Mouse (Mus musculus) intestine, postnatal 0 days (tissue): ENCODE measurements around the gene Ltn1. TPM values are rescaled to one million over a fixed set of nuclear protein-coding genes. Genes with fewer than 3 reads are reported as not detected.

Source experiments
- ATAC-seq: fragments of 200-750 bp; cut with Nextera tagmentation; 2 replicates; pipeline ENCODE4 v1.8.0; 2017; ENCODE audit warnings: mild to moderate bottlenecking, moderate TSS enrichment, moderate library complexity
- H3K27ac ChIP-seq: fragments of 300-500 bp; sonication (generic); 2 replicates; pipeline ENCODE4 v1.5.1; 2014; ENCODE audit warnings: mild to moderate bottlenecking, low read depth, low read length, moderate library complexity
- H3K27me3 ChIP-seq: fragments of 300-500 bp; sonication (generic); replicated peaks from 2 replicates; pipeline ENCODE4 v1.6.1; 2014; ENCODE audit warnings: low read length, mixed read lengths; ENCODE audit not compliant: control insufficient read depth, insufficient read depth
- H3K36me3 ChIP-seq: fragments of 300-500 bp; sonication (generic); 2 replicates; pipeline ENCODE4 v1.6.1; 2014; ENCODE audit warnings: mild to moderate bottlenecking, moderate library complexity; ENCODE audit not compliant: control insufficient read depth, insufficient read depth
- H3K4me1 ChIP-seq: fragments of 300-500 bp; sonication (generic); replicated peaks from 2 replicates; pipeline ENCODE4 v1.6.1; 2014; ENCODE audit warnings: antibody characterized with exemption, low read length, mixed read lengths; ENCODE audit not compliant: control insufficient read depth, insufficient read depth
- H3K4me2 ChIP-seq: fragments of 300-500 bp; sonication (generic); replicated peaks from 2 replicates; pipeline ENCODE4 v1.6.1; 2014; ENCODE audit warnings: low read depth, mild to moderate bottlenecking, moderate library complexity
- H3K4me3 ChIP-seq: fragments of 300-500 bp; sonication (generic); 2 replicates; pipeline ENCODE4 v1.5.1; 2014; ENCODE audit warnings: low read depth, low read length
- H3K9ac ChIP-seq: fragments of 300-500 bp; sonication (generic); 2 replicates; pipeline ENCODE4 v1.6.1; 2014; ENCODE audit warnings: mild to moderate bottlenecking, low read depth, low read length
- H3K9me3 ChIP-seq: fragments of 300-500 bp; sonication (generic); 2 replicates; pipeline ENCODE4 v1.6.1; 2016; ENCODE audit warnings: mixed run types; ENCODE audit not compliant: control insufficient read depth
- CTCF ChIP-seq: sonication (generic); IDR thresholded peaks from 2 replicates; pipeline ENCODE4 v1.5.1; 2016; ENCODE audit warnings: low read depth, mild to moderate bottlenecking, control low read depth, antibody characterized with exemption, moderate library complexity
- WGBS: fragments of 180-500 bp; shearing (Covaris S2); extraction: QIAGEN DNeasy Blood & Tissue Kit; methylation state at CpG from one replicate; pipeline ENCODE4 v1.1.7; 2014; 5-methylcytosine and 5-hydroxymethylcytosine counted together
- polyA plus RNA-seq: library from polyadenylated mRNA; unstranded; fragments of >200 nt; fragmentation: Nextera tagmentation; extraction: Ambion mirVana; gene quantifications from 2 replicates; pipeline ENCODE4 v1.2.1, GENCODE M21; 2015

Gene Ltn1
- polyA plus RNA-seq, 1 experiment from 2014 or later, result 7.9 TPM

- no peak for TF ChIP-seq CTCF
- 52% methylated on average over 3 of the region's 3 CpGs for WGBS
- H3K27ac ChIP-seq, result no peak overlapping the region; the same call in 1 of the 2 replicates
- H3K27me3 ChIP-seq, result no peaks in the 10 kb centered on the region
- 0 out of 2 replicates have a peak overlapping the region, but pooled peaks have one; percentile 6 for H3K4me2 ChIP-seq
- no peaks in the 10 kb centered on the region for H3K9me3 ChIP-seq
- no peak overlapping the region for H3K4me3 ChIP-seq
- no peaks in the 10 kb centered on the region for H3K36me3 ChIP-seq
- H3K4me1 ChIP-seq, result peaks cover 13% of the 10 kb centered on the region
- H3K9ac ChIP-seq, result no peak overlapping the region
- peak; percentile 69 for ATAC-seq
Observed at GRCm38 (mm10) chr16:87445528-87445927, 13.1 kb upstream of the Ltn1 start.

GRCm38 (mm10) chr16:87445110-87445509 lies 12.7 kb upstream of the Ltn1 start:
- no peaks in the 10 kb centered on the region for H3K27me3 ChIP-seq
- TF ChIP-seq CTCF, result no peak
- no peak overlapping the region; the same call in 1 of the 2 replicates for H3K27ac ChIP-seq
- H3K9me3 ChIP-seq, result no peaks in the 10 kb centered on the region
- H3K4me3 ChIP-seq, result no peak overlapping the region
- peak; percentile 65 for ATAC-seq
- no peak overlapping the region for H3K9ac ChIP-seq
- H3K4me1 ChIP-seq, result peaks cover 13% of the 10 kb centered on the region
- H3K36me3 ChIP-seq, result no peaks in the 10 kb centered on the region
- H3K4me2 ChIP-seq, result 0 out of 2 replicates have a peak overlapping the region, but pooled peaks have one; percentile 6

- Histone ChIP-seq H3K36me3 (no peaks in the 10 kb centered on the region), H3K27me3 (no peaks in the 10 kb centered on the region), H3K27ac (peak overlapping the region; percentile 41; the same call in 1 of the 2 replicates), H3K4me1 (peaks cover 13% of the 10 kb centered on the region), H3K9me3 (no peaks in the 10 kb centered on the region), H3K9ac (no peak overlapping the region), H3K4me2 (no peak overlapping the region), H3K4me3 (no peak overlapping the region)
- TF ChIP-seq CTCF, result no peak
- WGBS, result 34% methylated on average over 1 of the region's 1 CpGs
- ATAC-seq, result no peak
Observed at GRCm38 (mm10) chr16:87444071-87444470, 11.7 kb upstream of the Ltn1 start.

- peak; percentile 28; the same call in 1 of the 2 replicates for ATAC-seq
Observed at GRCm38 (mm10) chr16:87443245-87443644, 10.8 kb upstream of the Ltn1 start.

GRCm38 (mm10) chr16:87442291-87442690 lies 9.9 kb upstream of the Ltn1 start:
- H3K4me2 ChIP-seq, result no peak overlapping the region
- TF ChIP-seq CTCF, result no peak
- peaks cover 13% of the 10 kb centered on the region for H3K4me1 ChIP-seq
- no peaks in the 10 kb centered on the region for H3K9me3 ChIP-seq
- H3K27ac ChIP-seq, result no peak overlapping the region
- ATAC-seq, result no peak
- 41% methylated on average over 5 of the region's 5 CpGs for WGBS
- H3K4me3 ChIP-seq, result no peak overlapping the region
- no peaks in the 10 kb centered on the region for H3K27me3 ChIP-seq
- no peak overlapping the region for H3K9ac ChIP-seq
- H3K36me3 ChIP-seq, result no peaks in the 10 kb centered on the region

More at GRCm38 (mm10) chr16:87443245-87443644, 10.8 kb upstream of the Ltn1 start:
- Histone ChIP-seq H3K27ac (no peak overlapping the region), H3K27me3 (no peaks in the 10 kb centered on the region), H3K4me2 (no peak overlapping the region), H3K36me3 (no peaks in the 10 kb centered on the region), H3K9me3 (no peaks in the 10 kb centered on the region), H3K4me1 (peaks cover 13% of the 10 kb centered on the region), H3K9ac (no peak overlapping the region), H3K4me3 (no peak overlapping the region)
- TF ChIP-seq CTCF, result no peak

GRCm38 (mm10) chr16:87441089-87441488 lies 8.7 kb upstream of the Ltn1 start:
- peak overlapping the region; percentile 91; the same call in 1 of the 2 replicates for H3K27ac ChIP-seq
- peak; percentile 63 for TF ChIP-seq CTCF

More at GRCm38 (mm10) chr16:87441089-87441488, 8.7 kb upstream of the Ltn1 start:
- Histone ChIP-seq H3K9me3 (no peaks in the 10 kb centered on the region), H3K9ac (peak overlapping the region; percentile 73), H3K4me3 (peak overlapping the region; percentile 74), H3K4me1 (peaks cover 13% of the 10 kb centered on the region), H3K27me3 (no peaks in the 10 kb centered on the region), H3K4me2 (peak overlapping the region; percentile 88), H3K36me3 (peaks cover 1% of the 10 kb centered on the region; the same call in 1 of the 2 replicates)
- 21% methylated on average over 9 of the region's 9 CpGs for WGBS
- ATAC-seq, result no peak
